Mouse (Mus musculus) MEL (cell line): ENCODE measurements around the gene Gtpbp10. TPM values are rescaled to one million over a fixed set of nuclear protein-coding genes. Genes with fewer than 3 reads are reported as not detected.

Source experiments
- DNase-seq: peaks from one replicate; pipeline ENCODE4 v3.0.0; 2011; ENCODE audit warnings: low read depth, low spot score
- H3K27ac ChIP-seq: 2 replicates; pipeline ENCODE4 v1.5.1; 2012; ENCODE audit warnings: low read depth, mild to moderate bottlenecking, control low read depth, low read length, moderate library complexity; ENCODE audit not compliant: control insufficient read depth
- H3K27me3 ChIP-seq, 2 experiments: fragments of 150-350 bp in 1 of 2; sonication (generic) in 1 of 2; 2 replicates each; pipeline ENCODE4 v1.6.1; 2012; ENCODE audit warnings: low read length in 2 of 2, mild to moderate bottlenecking in 2 of 2, improper control_type of control experiment in 1 of 2, moderate library complexity in 1 of 2; ENCODE audit not compliant: insufficient read depth in 2 of 2, control insufficient read depth in 1 of 2
- H3K36me3 ChIP-seq, 2 experiments: 2 replicates each; pipeline ENCODE4 v1.6.1; 2012 to 2014; ENCODE audit warnings: low read length in 2 of 2, improper control_type of control experiment in 1 of 2, inconsistent platforms in 1 of 2, mild to moderate bottlenecking in 1 of 2; ENCODE audit not compliant: insufficient read depth in 2 of 2, control insufficient read depth in 1 of 2
- H3K4me1 ChIP-seq, 2 experiments: fragments of 150-350 bp in 1 of 2; sonication (generic) in 1 of 2; 2 replicates each; pipeline ENCODE4 v1.6.1; 2012; ENCODE audit warnings: low read length in 2 of 2, improper control_type of control experiment in 1 of 2, mild to moderate bottlenecking in 1 of 2; ENCODE audit not compliant: insufficient read depth in 2 of 2, control insufficient read depth in 1 of 2
- H3K4me3 ChIP-seq, 2 experiments: fragments of 150-350 bp in 1 of 2; sonication (generic) in 1 of 2; 2 replicates each; pipeline ENCODE4 v1.5.1; 2012; ENCODE audit warnings: low read depth in 2 of 2, low read length in 2 of 2, mild to moderate bottlenecking in 2 of 2, moderate library complexity in 2 of 2, control low read depth in 1 of 2, improper control_type of control experiment in 1 of 2; ENCODE audit not compliant: control insufficient read depth in 1 of 2, insufficient read depth in 1 of 2
- H3K79me2 ChIP-seq: 2 replicates; pipeline ENCODE4 v1.6.1; 2012; ENCODE audit warnings: mild to moderate bottlenecking, low read length, moderate library complexity; ENCODE audit not compliant: control insufficient read depth, poor library complexity, insufficient read depth
- H3K9ac ChIP-seq: 2 replicates; pipeline ENCODE4 v1.6.1; 2012; ENCODE audit warnings: low read depth, mild to moderate bottlenecking, control low read depth, low read length, moderate library complexity; ENCODE audit not compliant: control insufficient read depth, poor library complexity, severe bottlenecking
- H3K9me3 ChIP-seq: fragments of 150-350 bp; sonication (generic); replicated peaks from 2 replicates; pipeline ENCODE4 v1.6.1; 2012; ENCODE audit warnings: mild to moderate bottlenecking, low read length, improper control_type of control experiment, moderate library complexity; ENCODE audit not compliant: insufficient read depth
- CTCF ChIP-seq, 3 experiments: IDR thresholded peaks in 2 of 3; conservative IDR thresholded peaks in 1 of 3; 2 replicates each; pipeline ENCODE4 v1.5.1; 2011 to 2012; ENCODE audit warnings: low read length in 3 of 3, low read depth in 2 of 3, mild to moderate bottlenecking in 2 of 3, improper control_type of control experiment in 1 of 3, inconsistent platforms in 1 of 3, mixed read lengths in 1 of 3, moderate library complexity in 1 of 3; ENCODE audit not compliant: control insufficient read depth in 1 of 3, insufficient read depth in 1 of 3, poor library complexity in 1 of 3, severe bottlenecking in 1 of 3
- KAT2A ChIP-seq: conservative IDR thresholded peaks from 2 replicates; pipeline ENCODE4 v1.6.1; 2012; ENCODE audit warnings: low read depth, low read length, improper control_type of control experiment, inconsistent platforms
- RAD21 ChIP-seq: IDR thresholded peaks from 2 replicates; pipeline ENCODE4 v1.6.1; 2011; ENCODE audit warnings: mild to moderate bottlenecking, low read depth, low read length, improper control_type of control experiment
- SMC3 ChIP-seq: IDR thresholded peaks from 2 replicates; pipeline ENCODE4 v1.6.1; 2011; ENCODE audit warnings: low read depth, low read length, improper control_type of control experiment
- USF1 ChIP-seq: IDR thresholded peaks from 2 replicates; pipeline ENCODE4 v1.6.1; 2014; ENCODE audit warnings: low read depth, mild to moderate bottlenecking, inconsistent platforms, low read length, improper control_type of control experiment, moderate library complexity
- ZC3H11A ChIP-seq: IDR thresholded peaks from 2 replicates; pipeline ENCODE4 v1.6.1; 2012; ENCODE audit warnings: low read depth, mild to moderate bottlenecking, inconsistent platforms, low read length, improper control_type of control experiment
- ZNF384 ChIP-seq: IDR thresholded peaks from 2 replicates; pipeline ENCODE4 v1.6.1; 2012; ENCODE audit warnings: low read depth, mild to moderate bottlenecking, inconsistent platforms, low read length, improper control_type of control experiment
- polyA plus RNA-seq, 2 experiments: library from polyadenylated mRNA; stranded (reverse) in 1 of 2; unstranded in 1 of 2; fragments of >175 nt in 1 of 2; fragments of >200 nt in 1 of 2; gene quantifications; 2 replicates each; pipeline versions ENCODE4 v1.2.1 to v1.2.4; 2012; ENCODE audit warnings: low replicate concordance in 2 of 2, low read depth in 1 of 2; ENCODE audit not compliant: insufficient read length in 2 of 2, insufficient read depth in 1 of 2, missing spikeins in 1 of 2
- total RNA-seq: library from RNA; depleted of rRNA; stranded (reverse); fragments of 300-350 nt; gene quantifications from 2 replicates; pipeline ENCODE4 v1.2.3, GENCODE M21; 2012; rRNA removed

Gene Gtpbp10
- total and polyA plus RNA-seq, 3 experiments: not detected

DNA sequence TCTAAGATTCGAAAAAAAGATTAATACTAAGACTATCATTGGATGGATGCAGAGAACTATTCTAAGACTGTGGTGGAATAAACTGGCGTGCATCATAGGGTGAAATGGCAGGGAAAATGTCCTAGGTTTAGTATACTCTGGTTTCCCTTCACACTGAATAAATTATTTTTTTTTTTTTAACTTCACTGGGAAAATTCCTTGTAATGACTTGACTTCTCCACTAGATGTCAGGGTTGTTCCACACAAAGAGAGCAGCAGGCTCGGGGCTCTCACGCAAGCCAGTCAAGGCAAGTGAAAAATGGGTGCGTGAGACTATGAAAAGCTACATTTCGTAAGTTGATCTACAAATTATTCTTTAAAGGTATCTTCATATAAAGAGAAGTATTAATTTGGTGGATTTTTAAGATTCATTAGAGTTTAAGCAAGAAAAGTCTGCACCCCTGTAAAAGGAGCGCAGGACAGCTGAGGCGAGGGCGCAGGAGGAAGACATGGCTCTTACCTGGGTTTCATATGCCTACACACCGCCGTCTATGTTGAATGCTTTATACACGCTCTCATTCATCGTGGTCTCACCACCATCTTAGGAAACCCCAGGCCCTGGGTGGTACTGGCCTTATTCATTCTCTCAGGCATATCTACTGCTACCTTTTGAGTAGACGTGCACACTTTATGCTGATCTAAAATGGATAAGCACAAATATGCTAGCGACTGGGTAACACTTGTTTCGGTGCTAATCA, 64.9 kb downstream of the Gtpbp10 start:
- Histone ChIP-seq H3K9me3 (no peaks in the 10 kb centered on the region), H3K79me2 (no peaks in the 10 kb centered on the region), H3K36me3 (no peaks in the 10 kb centered on the region), H3K4me1 (no peaks in the 10 kb centered on the region), H3K9ac (no peak overlapping the region), H3K27ac (no peak overlapping the region), H3K4me3 (no peak overlapping the region), H3K27me3 (no peaks in the 10 kb centered on the region; a peak in 1 of 4 replicates)
- no peak for TF ChIP-seq USF1
- TF ChIP-seq CTCF (IDR thresholded peaks at IDR 0.05 in 2 of 3, conservative IDR thresholded peaks at IDR 0.05 in 1 of 3; ENCODE audit: control insufficient read depth in 1 of 3, insufficient read depth in 1 of 3, low read depth in 2 of 3, low read length in 3 of 3, poor library complexity in 1 of 3, severe bottlenecking in 1 of 3): peak; percentile 43 to 75 (median 65)
- peak; percentile 88 for TF ChIP-seq RAD21
- TF ChIP-seq ZNF384: peak; percentile 91
- peak; percentile 67 for TF ChIP-seq ZC3H11A
- peak; percentile 75 for TF ChIP-seq SMC3
- peak; percentile 47 for DNase-seq

- H3K4me3 ChIP-seq: no peak overlapping the region
Measured at GRCm38 (mm10) chr5:5492163-5492562, 67.2 kb downstream of the Gtpbp10 start.

More at GRCm38 (mm10) chr5:5492163-5492562, 67.2 kb downstream of the Gtpbp10 start:
- Histone ChIP-seq H3K27ac (no peak overlapping the region), H3K36me3 (no peaks in the 10 kb centered on the region), H3K9me3 (no peaks in the 10 kb centered on the region), H3K27me3 (no peaks in the 10 kb centered on the region; a peak in 1 of 4 replicates), H3K9ac (no peak overlapping the region), H3K79me2 (no peaks in the 10 kb centered on the region), H3K4me1 (no peaks in the 10 kb centered on the region)
- no peak for TF ChIP-seq KAT2A
- TF ChIP-seq CTCF (IDR thresholded peaks at IDR 0.05 in 2 of 3, conservative IDR thresholded peaks at IDR 0.05 in 1 of 3; ENCODE audit: control insufficient read depth in 1 of 3, insufficient read depth in 1 of 3, low read depth in 2 of 3, low read length in 3 of 3, poor library complexity in 1 of 3, severe bottlenecking in 1 of 3): 0 out of 6 replicates have a peak, but pooled peaks of 1 of the 3 experiments have one; percentile 4
- TF ChIP-seq RAD21: no peak
- DNase-seq: no peak

Other genes starting within 250 kb of the Gtpbp10 start
- gene Cdk14, start 139.2 kb downstream of the Gtpbp10 start, total RNA-seq: not detected in 2 replicates
- not detected for gene Cdk14, start 139.2 kb downstream of the Gtpbp10 start, polyA plus RNA-seq
- gene 1700015F17Rik, start 80.4 kb downstream of the Gtpbp10 start, total RNA-seq: not detected in 2 replicates
- gene 1700015F17Rik, start 80.4 kb downstream of the Gtpbp10 start, polyA plus RNA-seq: not detected
- 3.2 and 4.0 TPM in 2 replicates for gene Cldn12, start 44.6 kb downstream of the Gtpbp10 start, total RNA-seq
- 1 to 10 TPM in 1 of 2 experiments, not detected in 1; 4.7 TPM for gene Cldn12, start 44.6 kb downstream of the Gtpbp10 start, polyA plus RNA-seq
- not detected in 2 replicates for gene Gm8773, start 14.3 kb upstream of the Gtpbp10 start, total RNA-seq
- not detected for gene Gm8773, start 14.3 kb upstream of the Gtpbp10 start, polyA plus RNA-seq
- not detected in 2 replicates for gene Cfap69, start 104.7 kb upstream of the Gtpbp10 start, total RNA-seq
- gene Cfap69, start 104.7 kb upstream of the Gtpbp10 start, polyA plus RNA-seq: not detected
- not detected in 2 replicates for gene Steap2, start 135.0 kb upstream of the Gtpbp10 start, total RNA-seq
- not detected for gene Steap2, start 135.0 kb upstream of the Gtpbp10 start, polyA plus RNA-seq
- not detected in 2 replicates for gene Steap1, start 189.8 kb upstream of the Gtpbp10 start, total RNA-seq
- gene Steap1, start 189.8 kb upstream of the Gtpbp10 start, polyA plus RNA-seq: not detected